Mouse (Mus musculus) layer of hippocampus, postnatal 10 days (tissue): Measurements from ENCODE around the gene Arfgef2. TPM values are rescaled to one million over a fixed set of nuclear protein-coding genes. Genes with fewer than 3 reads are reported as not detected.
A peak's percentile ranks its signal among the peaks of the same experiment; 100 is the strongest.

ENCODE experiments used
- DNase-seq, 2 experiments: peaks; one replicate each; pipeline ENCODE4 v3.0.0; 2021; ENCODE audit warnings: low spot score in 2 of 2
- long read RNA-seq: library from polyadenylated mRNA; stranded (forward); transcript quantifications from one replicate; pipeline ENCODE4 v2.0.0, GENCODE M21; 2023
- total RNA-seq, 2 experiments: library from RNA; stranded (reverse); gene quantifications; 2 replicates each; pipeline ENCODE4 v1.2.3; 2021

Gene Arfgef2
- total RNA-seq: 10 to 100 TPM; 35.9 to 39.7 TPM
- long read RNA-seq, full-length matches to known transcripts: 1 of 6 reads
- long read RNA-seq, partial matches to known transcripts: 0 of 6 reads
- long read RNA-seq, other reads (novel, unspliced or antisense): 5 of 6 reads

- DNase-seq: peak; percentile 81 to 86
These were observed at the start of gene Arfgef2 for GRCm38 (mm10) chr2:166805250-166806172. Gene Arfgef2, plus strand, starts transcription at chr2:166805588.

DNA sequence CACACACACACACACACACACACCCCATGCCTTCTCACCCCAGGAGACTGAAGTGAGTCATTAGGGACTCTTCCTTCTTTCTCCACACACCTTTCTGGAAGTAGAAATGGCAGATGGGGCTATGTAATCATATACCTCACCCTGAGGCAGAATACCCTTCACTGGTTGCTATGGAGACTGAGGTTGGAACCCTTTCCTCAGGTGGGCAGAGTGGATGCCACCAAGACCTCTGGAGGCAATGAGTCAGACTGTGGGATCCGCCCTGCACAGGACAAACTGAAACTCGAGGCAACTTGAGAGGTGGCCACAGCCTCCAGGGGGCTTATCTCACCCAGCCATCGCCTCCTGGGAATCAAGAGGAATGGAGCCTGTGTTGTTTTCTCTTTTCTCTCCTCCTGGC, 47.4 kb upstream of the Arfgef2 start:
- no peak for DNase-seq

- DNase-seq: no peak
These were observed 41.3 kb upstream of the Arfgef2 start for GRCm38 (mm10) chr2:166764051-166764450.

- no peak for DNase-seq
These were observed 37.8 kb upstream of the Arfgef2 start for GRCm38 (mm10) chr2:166767591-166767990.

DNA sequence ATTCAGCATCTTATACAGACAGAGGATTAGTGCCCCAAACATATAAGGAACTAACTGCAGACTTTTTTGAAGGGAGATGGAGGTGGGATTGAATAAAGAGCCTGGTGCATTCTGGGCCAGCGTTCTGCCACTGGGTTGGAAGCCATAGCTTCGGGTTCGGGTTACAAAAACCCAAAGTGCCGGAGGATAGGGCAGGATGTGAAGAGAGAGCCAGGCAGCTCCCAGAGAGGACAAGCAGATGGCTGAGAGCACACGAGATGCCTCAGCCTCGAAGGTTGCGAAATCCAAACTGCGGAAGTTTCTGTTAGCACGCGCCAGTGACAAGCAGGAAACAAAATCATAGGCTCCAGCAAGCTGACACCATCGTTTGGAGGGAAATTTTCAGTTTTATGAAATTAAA, 34.0 kb upstream of the Arfgef2 start:
- DNase-seq: no peak

DNA sequence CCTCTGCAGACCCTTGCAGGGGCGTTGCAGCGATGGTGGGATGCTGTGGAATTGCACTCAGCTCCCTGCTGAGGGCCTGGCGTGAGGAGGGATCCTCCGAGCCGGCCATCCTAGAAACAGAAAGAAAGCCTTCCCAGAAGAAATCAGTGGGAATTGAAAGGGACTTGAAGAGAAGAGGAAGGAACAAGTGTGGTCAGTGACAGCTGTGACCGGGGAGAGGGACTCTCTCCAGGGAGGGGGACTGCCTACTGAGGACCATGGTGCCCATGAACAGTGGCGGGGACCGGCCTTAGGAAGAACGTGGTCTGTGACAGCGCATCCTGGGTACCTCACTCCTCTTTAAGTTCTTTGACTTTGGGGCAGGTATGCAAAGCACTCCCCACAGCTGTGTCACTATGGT, 31.8 kb upstream of the Arfgef2 start:
- DNase-seq: no peak

DNA sequence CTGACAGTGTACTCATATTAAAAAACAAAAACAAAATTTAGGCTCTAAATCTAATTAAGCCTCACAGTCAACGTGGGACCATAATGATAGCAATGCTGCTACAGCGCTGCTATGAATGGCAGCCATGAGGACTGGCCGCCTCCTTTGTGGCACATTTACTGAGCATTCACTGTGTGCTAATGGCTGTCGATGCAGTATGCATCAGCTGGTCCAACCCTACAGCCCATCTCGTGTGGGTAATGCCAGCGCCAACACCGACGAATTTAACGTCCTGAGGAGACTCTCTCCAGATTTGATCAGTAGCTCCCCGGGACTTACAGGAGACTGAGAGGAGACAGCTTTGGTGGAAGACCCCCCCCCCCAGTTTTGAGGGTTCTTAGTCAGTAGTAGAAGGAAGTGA, 31.1 kb upstream of the Arfgef2 start:
- no peak for DNase-seq

DNA sequence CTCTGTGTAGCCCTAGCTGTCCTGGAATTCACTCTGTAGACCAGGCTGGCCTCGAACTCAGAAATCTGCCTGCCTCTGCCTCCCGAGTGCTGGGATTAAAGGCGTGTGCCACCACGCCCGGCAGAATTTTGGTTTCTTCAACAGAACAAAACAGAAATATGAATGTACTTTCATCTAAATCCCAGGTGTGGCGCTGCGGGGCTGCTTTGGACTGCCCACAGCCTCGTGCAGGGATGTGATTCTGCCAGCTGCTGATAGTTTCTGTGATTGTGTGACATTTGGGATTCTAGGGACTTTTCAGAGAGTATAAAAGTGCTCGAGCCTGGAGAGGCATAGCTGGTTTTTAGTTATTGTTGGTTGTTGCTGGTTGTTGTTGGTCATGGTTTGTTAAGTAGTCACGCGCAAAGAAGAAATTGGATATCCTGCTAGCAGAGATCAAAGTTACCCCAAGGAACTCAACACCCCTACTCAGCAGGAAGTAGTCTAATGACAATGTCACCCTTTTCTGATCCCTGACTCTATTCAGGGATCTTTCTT, 30.0 kb upstream of the Arfgef2 start:
- DNase-seq: no peak

GRCm38 (mm10) chr2:166776272-166776671, 29.1 kb upstream of the Arfgef2 start:
- DNase-seq: peak; percentile 65 to 68

DNA sequence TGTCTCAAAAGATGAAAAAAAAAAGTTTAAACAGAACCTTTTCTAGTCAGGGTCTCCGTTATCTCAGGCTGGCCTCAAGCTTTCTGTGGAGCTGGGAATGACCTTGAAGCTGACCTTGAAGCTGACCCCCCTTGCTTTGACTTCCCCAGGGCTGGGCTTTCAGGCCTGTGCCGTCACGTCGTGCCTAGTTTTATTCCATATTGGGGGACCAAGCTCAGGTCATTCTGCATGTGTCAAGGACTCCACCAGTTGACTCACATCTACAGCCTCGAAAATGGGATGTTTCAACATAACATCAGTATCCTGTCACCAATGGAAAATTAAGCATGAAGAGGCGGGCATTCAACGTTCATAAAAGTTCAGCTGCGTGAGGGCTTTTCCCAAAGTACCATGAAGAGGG, 25.4 kb upstream of the Arfgef2 start:
- no peak for DNase-seq

DNA sequence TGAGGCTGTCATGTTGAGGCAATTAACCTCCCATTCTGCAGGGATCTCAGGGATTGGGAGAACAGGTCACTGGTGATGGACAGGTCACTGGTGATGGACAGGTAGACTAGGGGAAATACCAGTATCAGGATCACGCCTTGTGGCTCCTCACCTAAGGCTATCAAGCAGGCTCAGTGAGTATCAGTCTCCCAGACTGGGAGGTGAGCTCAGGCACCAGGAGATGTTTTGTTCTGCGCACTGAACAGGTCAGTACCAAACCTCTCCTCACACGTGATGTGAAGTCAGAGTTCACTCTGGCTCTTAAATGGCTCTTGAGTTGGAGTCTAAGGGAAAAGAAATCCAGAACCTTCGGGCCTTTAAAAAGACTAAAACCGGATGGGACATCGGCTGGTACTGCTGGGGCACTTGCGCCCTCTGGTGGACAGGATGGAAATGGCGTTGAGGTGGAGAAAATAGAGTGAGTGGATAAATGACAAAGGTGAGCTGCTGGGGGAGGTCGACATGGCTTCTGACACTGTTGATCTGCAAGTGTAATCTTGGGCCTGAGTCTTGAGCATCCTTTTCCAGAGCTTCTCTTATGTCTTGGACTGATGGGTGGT, 24.3 kb upstream of the Arfgef2 start:
- DNase-seq: peak; percentile 86 to 88

GRCm38 (mm10) chr2:166784376-166784775, 21.0 kb upstream of the Arfgef2 start:
- DNase-seq: no peak

GRCm38 (mm10) chr2:166786353-166787004, 18.9 kb upstream of the Arfgef2 start:
- peak; percentile 86 to 92 for DNase-seq

DNA sequence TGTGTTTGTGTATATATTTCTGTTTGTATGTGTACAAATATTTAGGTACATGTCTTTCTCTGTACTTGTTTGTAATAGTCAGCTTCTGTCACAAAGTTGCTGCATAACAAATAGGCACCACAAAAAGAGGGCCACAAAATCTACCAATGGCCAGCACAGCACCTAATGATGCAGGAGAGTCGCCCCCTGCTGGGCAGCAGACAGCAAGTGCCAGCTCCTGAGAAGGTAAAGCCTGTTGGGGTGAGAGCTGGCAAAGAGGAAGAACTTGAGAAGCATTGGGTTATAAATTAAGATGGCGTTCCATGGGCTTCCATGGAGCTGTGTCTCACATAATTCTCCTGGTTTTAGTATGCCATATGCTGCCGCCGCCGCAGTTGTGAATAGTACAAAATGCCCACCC, 13.7 kb upstream of the Arfgef2 start:
- DNase-seq: no peak

- peak; percentile 34 to 49 for DNase-seq
These were observed 13.0 kb upstream of the Arfgef2 start, which contains the start of gene Trp53rkb for GRCm38 (mm10) chr2:166792355-166792754. Gene Trp53rkb, plus strand, starts transcription at chr2:166792531.

- DNase-seq: peak; percentile 88 to 90
These were observed 11.7 kb upstream of the Arfgef2 start for GRCm38 (mm10) chr2:166793542-166794214.

GRCm38 (mm10) chr2:166799615-166800472, 5.5 kb upstream of the Arfgef2 start:
- no peak for DNase-seq

- no peak for DNase-seq
These were observed 4.9 kb upstream of the Arfgef2 start for GRCm38 (mm10) chr2:166800473-166800857.

- DNase-seq: no peak
These were observed 4.0 kb upstream of the Arfgef2 start for GRCm38 (mm10) chr2:166801436-166801835.

GRCm38 (mm10) chr2:166803298-166803697, 2.1 kb upstream of the Arfgef2 start:
- DNase-seq: no peak
